Mouse (Mus musculus) frontal cortex, postnatal 10 days (tissue): ENCODE data around the gene Samd8.

Source experiments
- DNase-seq, 2 experiments: peaks; one replicate each; pipeline ENCODE4 v3.0.0; 2022; ENCODE audit warnings: low spot score in 2 of 2, mixed read lengths in 1 of 2

Samd8 gene

GRCm38 (mm10) chr14:21750008-21750880, at the start of gene Samd8:
Gene Samd8 (plus strand): TSS chr14:21750531.
- peak; percentile 72 to 83 for DNase-seq

DNA sequence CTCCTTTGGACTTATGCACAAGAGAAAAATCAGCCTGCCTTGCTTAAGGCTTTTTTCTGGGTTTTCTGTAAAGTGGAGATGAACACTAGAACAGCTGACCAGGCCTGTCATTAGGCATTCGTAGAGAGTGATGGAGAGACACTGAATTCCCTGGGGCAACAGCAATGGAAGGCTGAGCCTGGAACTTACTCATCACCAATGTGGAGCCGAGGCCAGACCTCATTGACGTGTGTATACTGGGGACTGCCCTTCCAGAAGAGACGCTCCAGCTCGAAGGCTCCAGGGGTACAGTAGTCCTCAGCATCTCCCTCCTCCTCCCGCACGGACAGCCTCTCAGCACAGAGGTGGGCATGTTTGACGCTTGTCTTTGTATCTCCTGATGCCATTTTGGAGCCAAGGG, 47.6 kb upstream of the Samd8 start:
- no peak for DNase-seq

- no peak for DNase-seq
Observed at GRCm38 (mm10) chr14:21703255-21703654, 47.1 kb upstream of the Samd8 start.

DNA sequence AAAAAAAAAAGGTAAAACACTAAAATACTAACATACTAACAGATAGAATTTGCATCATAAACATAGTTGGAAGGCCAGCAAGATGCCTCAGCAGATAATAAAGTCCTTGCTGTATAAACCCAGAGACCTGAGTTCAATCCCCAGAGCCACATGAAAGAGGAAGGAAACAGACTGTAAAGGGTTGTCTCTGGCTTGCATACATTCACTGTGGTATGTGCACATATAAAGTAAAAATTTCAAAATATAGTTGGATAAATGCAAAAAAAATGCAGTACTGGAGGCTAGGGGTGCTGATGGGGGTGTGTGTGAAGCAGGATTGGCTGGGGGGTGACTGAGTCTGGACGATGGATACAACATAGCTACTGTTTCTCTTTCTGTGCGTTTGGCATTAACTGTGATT, 44.9 kb upstream of the Samd8 start:
- DNase-seq: no peak

DNA sequence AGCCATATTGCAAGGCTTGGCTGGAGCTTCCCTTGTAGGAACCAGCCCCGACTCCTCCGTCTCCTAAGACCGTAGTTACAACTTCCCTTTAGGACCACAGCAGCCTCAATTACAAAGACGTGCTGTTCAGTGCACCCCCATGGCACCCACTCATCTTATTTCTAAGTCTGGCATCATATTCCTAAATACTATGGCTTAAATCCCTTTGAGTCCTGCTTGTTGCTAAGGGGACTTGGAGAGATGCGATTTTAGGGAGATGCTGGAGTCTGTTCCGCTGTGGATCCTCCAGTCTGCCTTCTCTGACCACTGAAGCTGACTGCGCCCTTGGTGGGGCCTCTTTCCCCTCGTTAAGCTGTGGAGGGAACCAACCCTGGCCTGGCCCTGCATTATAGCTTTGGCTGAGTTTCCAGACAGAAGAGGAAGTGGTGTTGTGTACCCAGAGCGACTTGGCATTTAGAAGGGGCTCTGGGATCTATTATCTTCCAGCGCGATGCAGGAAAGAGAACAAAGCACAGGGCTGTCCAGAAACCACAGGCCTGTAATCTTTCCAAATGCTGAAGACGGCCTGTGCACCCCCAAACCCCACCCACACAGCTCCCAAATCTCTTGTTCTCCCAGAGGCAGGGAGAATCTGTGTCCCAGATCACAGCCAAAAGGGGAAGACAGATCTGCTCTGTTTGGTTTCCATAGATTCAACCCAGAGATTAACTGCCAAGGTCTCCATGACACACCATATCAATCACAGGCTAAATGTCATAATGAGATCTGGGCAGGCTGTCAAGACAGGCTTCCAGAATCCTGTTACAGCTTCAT, 43.4 kb upstream of the Samd8 start:
- peak; percentile 50 to 54 for DNase-seq

DNA sequence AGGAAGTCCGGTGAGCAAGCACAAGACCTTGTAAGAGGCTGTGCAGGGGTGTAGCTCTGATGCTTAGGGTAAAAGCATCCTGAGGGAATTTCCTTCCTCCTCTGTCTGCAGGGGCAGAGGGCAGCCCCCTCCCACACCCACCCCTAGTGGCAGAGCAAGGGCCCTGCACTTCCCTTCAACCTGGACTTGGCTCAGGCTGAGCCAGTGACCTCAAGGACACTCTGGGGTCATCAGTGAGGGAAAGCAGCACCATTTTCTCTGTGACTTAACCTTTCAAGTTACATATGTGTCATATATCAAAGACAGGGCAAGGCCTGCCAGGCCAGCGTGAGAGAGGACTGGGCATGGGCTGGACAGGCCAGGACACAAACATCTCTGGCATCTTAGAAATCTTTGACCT, 40.8 kb upstream of the Samd8 start:
- no peak for DNase-seq

DNA sequence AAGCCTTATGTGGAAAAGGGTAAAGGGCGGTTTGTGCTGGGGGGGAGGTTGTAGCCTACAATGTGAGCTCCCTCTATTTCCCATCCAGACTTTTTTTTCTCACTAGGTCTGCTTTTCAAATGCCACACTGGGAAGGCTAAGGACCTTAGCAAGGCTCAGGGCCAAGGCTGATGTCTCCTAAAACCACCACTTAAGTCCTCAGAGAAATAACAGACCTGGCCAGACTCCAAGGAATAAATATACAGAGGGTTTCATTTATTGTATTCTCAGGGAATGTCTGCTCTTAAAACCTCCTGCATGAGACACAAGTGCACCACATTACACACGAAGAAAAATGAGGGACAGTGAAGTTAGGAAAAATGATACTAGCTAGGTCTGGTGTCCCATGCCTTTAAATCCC, 39.1 kb upstream of the Samd8 start:
- no peak for DNase-seq

DNA sequence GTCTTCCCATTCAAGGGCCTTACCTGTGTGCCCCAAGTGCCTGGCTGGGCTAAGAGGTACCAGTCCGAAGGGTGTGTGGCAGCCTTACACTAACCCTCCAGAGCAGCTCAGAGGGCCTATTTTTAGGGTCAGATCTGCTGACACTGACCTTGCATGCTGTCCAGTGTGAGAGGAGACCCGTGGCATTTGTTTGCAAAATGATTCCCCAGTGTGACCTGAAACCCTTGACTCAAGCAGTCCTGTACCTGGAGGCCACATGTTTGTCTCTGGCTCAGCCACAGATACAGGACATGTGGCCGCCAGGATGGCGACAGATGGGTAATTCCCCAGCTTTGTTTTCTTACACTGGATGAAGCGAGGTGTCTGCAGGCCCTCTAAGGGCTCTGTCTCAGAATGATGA, 35.8 kb upstream of the Samd8 start, which contains the start of gene Dupd1:
Gene Dupd1, minus strand, starts transcription at position 91 of the 400 bp plus-strand sequence.
- DNase-seq: no peak

DNA sequence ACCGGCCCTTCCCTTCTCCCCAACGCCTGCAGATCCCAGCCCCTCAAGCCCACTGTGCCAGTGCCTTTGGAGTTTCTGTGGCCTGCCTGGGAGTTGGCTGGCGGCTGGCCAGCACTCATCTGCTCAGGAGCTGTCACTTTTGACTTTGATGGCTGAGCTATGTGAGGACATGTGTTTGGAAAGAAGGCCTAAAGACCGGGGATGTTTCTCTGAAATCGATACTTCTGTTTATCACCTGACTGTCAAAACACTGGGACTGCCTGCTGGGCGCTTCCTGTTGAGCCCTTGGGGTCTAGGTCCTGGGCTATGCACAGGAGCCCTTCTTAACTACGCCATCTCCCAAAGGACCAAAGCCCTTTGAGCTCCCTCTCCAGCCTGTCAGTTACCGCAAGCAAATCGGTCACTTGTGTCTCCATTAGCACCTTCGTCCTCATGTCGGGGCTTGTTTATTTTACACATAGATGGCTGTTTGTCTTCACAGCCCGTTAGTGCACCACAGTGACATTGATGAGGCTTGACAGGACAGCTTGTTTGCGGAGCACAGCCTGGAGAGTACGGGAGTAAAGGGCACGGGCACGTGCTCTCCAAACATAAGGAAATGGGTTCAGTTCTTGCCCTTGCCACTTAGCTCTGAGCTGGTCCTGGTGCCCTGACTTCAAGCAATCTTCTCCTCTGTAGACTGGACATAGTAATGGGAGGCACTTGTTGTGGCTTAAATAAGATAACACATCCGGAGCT, 30.5 kb upstream of the Samd8 start:
- DNase-seq: no peak

- DNase-seq: no peak
Observed at GRCm38 (mm10) chr14:21720430-21721205, 29.7 kb upstream of the Samd8 start.

DNA sequence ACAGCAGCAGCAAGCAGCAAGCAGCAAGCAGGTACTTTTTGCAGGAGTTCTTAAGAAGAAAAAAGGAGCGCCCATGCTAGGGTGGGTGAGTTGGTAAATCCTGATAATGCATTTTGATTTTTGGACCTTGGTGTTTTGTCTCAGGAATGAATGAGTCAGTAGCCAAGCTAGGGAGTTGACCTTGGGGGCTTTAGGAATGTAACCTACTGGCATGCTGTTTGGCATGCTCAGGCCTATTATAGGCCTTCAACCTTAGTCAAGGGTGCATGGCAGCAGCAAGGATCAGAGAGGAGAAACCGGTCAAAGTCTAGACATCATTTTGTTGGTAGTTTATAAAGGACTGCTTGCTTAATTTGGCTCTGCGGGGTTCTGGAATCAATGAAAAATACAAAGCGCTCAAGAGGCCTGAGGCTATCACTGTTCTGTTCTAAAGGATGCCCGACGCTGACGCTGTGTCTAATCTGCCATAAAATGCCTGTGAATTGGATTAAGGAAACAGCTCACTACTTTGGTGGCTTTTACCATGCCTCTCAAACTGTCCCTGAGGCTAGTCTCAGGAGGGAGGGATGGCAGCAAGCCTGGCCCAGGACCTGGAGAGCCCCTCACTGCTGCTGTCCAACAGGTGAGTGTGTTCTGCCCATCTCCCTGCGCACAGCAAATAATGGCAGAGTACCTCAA, 28.2 kb upstream of the Samd8 start:
- DNase-seq: no peak

- DNase-seq: no peak
Observed at GRCm38 (mm10) chr14:21729031-21729732, 21.1 kb upstream of the Samd8 start.

- no peak for DNase-seq
Observed at GRCm38 (mm10) chr14:21729936-21730335, 20.4 kb upstream of the Samd8 start.

DNA sequence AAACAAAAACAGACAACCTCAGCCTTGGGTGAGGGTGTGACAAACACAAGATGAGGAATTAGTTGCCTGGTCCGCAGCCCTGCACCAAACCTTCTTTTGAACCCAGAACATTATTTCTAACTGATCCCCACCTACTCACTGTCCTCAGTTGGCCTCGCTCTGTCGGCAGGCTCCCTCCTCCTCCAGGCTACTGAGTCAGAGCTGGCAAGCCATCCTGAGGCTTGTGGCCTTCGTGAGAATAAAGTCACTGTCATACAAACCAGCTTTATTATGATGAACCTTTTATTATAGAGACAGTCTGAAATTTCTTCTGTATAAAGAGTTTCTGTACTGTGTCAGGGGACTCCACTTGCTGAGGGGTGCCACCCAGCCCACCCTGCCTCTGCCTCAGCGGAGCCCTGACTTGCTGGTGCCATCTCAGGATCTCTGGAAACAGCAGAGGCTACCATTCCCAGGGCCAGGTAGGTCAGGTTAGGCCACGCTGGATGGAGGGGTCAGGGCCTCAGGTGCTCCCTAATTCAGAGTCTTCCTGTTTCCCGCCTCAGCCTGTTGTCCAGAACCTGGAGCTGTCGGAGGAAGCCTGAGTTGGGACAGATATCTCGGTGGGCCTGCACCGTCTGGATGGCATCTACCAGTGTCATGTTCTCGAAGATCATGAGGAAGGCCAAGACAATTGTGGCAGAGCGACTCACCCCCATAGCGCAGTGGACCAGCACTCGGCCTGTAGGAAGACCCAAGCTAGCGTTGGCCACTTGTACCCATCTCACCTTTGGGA, 17.0 kb upstream of the Samd8 start:
- no peak for DNase-seq

DNA sequence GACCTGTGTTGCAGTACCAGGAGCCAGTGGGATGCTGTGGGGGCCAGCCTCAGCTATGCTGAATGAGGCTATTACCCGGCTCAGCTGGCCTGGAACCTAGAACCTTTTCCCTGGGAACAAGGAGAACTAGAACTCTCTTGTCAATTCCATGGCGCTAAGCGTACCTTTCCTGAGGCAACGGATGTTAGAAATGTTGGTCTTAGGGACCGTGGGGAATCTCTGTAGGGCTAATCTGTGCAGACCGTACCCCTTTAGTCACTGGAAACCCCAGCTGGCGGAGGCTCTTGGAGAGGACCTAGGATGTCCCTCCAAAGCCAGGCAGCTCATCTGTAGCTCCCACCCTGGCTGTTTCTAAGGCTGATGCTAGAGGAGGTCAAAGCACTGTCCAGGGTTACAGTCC, 10.0 kb upstream of the Samd8 start:
- DNase-seq: no peak

GRCm38 (mm10) chr14:21741314-21741713, 9.0 kb upstream of the Samd8 start:
- no peak for DNase-seq

DNA sequence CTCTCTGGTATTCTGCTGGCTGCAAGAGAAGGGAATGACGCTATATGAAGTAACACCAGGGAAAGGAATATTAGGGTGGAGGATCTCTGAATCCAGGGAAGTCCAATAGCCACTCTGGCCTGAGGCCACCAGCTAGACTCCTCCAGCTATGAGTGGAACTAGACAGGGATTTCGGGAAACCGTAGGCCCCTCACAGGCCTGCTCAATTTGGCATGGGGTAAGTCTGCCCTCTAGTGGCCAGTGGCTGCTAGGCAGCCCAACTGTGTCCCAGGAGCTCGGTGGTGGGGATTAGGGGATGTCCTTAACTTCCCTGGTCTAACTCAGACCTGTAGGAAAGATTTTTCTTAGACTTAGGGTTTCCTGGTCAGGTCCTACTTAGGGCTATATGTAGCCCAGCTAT, 8.5 kb upstream of the Samd8 start:
- DNase-seq: peak; percentile 63 to 83

DNA sequence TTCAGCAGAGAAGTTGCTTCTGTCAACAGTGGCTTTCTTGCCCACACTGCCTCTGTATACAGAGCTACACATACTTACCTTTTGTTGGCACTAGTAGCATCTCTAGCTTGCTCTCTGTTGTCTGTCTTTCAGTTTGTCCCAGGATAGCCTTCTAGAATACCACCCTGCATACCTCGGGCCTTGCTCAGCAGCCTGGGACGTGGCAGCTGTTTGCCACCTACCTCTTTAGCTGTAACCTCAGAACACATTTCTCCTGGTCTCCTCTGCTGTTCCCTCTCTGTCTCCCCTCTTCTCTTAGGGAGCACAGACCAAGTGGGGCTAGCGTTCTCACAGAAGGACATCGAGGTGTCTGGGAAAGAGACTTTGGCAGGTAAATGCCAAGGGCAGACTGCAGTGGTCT, 7.9 kb upstream of the Samd8 start:
- no peak for DNase-seq

DNA sequence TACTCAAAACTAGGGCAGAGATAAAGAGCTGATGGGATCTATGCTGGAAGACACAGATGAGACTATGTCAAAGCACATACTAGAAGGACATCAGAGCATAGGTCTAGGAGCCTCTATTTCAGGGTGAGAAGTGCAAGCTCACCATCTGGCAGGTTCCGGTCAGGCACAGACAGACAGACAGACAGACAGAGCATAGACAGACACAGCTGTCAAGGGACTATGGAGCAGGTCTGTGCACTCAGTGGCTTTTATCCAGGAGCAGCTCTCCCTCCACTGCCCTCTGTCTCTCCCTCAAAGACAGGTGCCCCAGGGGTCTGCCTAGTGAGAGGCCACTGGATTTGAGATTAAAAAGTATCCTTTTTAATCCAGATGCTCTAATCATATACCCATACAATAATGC, 6.2 kb upstream of the Samd8 start:
- no peak for DNase-seq
